Mouse (Mus musculus): Measurements from ENCODE around the gene A3galt2. TPM values are rescaled to one million over a fixed set of nuclear protein-coding genes. Genes with fewer than 3 reads are reported as not detected.
A peak's percentile ranks its signal among the peaks of the same experiment; 100 is the strongest.

The A3galt2 gene
- total RNA-seq, 2 experiments from 2014 or later = 0.12 to 0.14 TPM

DNA sequence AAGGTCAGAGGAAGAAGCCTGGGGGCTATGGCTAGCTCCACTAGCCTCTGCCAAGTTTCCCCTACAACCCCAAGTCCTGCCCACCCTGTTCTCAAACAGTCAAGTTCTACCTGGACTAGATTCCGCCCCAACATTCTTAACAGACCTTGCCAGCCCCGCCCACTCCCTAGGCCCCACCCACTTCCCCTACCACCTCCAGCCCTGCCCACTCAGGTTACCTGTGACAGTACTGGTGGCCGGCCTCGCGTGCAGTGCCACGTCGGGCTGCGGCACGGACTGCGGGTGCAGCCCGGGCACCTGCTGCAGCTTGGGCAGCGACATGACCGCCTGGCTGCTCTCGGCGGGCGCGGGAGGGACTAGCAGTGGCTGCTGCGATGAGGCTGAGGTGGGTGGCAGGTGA, 34.5 kb downstream of the A3galt2 start:
- no peak for DNase-seq (ENCODE audit: extremely low spot score in 1 of 2, low spot score in 1 of 2)

DNA sequence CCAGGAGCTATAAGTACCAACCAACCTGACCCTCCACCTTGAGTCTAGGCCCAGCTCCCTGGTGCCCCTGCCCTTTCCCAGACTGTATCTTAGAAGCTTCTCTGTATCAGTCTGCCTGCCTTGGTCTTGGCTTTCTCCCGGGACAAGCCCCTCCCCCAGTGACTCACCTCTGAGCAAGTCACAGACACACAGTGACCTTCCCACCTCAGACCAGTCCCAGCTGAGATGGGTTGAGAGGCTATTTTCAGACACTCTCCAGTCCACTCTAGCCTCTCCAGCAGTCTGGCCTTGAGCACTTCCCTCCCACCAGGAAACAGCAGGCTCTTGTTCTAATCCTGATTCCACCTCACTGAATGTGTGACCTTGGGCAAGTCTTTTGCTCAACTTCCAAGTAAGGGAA, 38.5 kb downstream of the A3galt2 start:
- no peak for DNase-seq (ENCODE audit: extremely low spot score in 1 of 2, low spot score in 1 of 2)

DNA sequence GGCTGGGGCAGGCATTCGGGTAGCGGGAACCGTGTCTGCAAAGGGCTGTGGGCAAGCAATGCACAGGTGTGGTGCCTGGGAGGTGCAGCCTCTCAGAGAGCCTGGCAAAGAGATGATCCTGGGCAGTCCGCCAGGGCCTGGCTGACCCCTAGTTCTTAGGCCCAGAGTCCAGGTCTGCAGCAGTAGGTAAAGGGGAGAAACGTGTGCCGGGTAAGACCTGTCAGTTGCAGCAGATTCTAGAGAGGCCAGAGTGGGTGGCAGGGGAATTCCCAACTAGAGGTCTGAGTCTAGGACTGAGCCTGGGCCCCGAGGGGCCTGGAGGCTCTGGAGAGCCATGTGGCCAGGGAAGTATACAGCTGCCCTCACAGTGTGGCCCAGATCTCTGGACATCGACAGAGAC, 39.0 kb downstream of the A3galt2 start:
- no peak for DNase-seq (ENCODE audit: extremely low spot score in 1 of 2, low spot score in 1 of 2)

DNA sequence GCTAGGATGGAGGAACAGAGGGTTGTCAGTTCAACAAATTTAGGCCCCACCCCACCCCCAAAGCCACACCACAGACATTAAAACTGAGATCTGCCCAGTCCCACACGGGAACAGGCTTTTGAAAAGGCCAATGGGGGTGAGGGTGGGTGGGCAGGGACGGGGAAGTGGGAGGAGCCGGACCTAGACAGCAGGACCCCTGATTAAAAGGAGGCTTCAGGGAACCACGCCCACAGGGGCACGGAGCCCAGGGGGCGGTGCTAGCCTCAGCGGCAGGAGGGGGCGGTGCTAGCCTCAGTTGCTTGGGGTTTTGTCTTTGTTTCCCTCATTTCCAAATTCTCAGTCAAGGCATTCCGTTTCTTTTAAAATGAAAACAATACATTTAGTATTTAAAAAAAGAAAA, 40.4 kb downstream of the A3galt2 start:
- no peak for DNase-seq (ENCODE audit: extremely low spot score in 1 of 2, low spot score in 1 of 2)

DNA sequence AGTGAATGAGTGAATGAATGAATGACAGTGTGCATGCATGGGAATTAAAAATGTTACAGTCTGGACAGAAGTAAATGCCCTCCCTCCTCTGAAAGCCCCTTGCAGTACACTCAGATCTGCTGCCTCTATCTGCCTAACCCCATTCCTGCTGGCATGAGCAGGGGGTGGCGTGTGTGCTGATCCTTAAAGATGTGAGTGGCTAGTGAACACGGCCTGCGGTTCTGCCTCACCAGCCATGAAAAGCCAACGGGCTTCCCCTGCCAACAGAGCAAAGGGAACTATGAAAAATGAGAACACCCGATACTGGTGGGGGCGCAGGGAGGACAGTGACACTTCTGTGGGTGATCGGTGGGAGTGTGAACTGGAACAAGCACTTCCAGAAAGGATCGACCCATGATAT, 41.6 kb downstream of the A3galt2 start:
- no peak for DNase-seq (ENCODE audit: extremely low spot score in 1 of 2, low spot score in 1 of 2)

DNA sequence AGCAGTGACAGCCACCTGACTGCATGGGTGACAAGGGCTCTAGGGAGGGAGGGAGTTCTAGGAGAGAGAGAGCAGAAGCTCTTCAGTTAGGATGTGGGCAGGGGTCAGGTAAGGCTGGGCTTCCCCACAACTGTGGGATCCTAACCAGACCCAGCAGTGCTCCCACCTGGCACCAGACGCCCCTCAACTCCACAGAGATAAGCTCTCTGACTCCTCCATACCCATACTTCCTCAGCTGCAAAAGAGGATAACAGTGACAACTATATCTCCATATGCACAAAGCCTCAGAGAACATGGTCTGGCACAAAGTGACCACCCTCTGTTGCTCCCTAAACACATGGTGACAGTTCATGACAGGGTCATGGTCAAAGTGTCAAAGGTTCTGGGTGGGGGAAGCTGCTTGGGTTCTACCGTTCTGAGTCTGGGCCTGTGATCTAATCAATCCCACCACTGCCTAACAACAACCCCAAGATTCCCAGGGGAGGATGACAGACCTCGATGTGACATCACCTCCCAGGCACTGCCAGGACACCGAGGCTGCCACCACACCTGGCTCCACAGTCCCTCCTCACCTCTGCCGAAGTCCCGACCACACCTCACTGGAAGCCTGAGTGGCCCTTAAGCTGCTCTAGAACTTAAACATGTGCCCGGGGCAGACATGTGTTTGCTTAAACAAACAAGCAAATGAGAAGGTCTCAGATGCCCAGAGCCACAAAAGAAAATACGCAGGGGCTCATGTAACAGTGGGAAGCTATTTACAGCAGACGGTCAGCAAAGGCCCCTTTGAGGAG, 46.7 kb downstream of the A3galt2 start:
- DNase-seq (ENCODE audit: extremely low spot score in 1 of 2, low spot score in 1 of 2) = no peak

DNA sequence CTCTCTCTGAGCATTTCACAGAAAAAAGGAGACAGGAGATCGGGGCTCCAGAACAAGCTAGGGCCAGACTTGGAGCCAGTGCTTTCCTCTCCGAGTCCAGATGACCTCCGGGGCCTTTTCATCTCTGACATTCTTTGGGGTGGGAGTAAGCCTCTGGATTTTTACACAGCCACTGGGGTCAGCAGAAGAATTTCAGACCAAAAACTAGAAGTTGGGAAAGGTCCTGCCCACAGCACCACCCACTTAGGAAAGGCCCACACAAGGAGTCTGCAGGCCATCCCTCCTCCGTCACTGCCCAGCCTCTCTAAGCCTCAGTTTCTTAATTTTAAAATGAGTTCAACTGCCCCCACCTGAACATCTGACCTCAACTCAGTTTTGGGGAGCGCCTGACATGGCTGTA, 48.4 kb downstream of the A3galt2 start:
- DNase-seq (ENCODE audit: extremely low spot score in 1 of 2, low spot score in 1 of 2) = no peak

DNA sequence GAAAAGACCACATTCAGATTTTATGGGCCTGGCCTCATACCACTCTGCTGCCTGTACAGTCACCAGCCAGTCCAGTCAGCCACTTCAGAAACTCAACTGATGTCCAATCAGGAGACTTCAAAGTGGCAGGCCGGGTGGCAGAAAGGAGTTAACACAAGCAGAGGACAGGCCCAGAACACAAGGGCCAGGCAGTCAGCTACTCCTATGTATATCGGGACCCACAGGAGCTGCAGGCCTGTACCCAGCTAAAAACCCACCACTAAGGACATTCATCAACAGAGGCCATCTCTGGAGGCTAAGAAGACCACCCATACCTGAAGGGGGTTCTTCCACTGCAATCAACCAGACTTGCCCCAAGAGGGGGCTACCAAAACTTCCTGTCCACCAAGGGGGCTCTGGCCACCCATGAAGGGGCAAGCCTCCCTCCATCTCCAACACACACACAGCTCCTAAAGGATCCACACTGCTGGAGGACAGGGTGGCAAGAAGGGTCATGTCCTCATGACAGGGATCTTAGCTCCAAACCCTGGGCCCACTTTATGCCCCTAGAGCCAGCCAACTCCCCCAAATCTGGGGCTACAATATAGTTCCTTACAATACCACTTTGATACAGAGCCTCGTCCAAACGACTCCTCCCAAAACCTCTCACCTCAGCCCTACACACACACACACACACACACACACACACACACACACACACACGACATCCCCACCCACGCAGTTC, 49.4 kb downstream of the A3galt2 start:
- no peak for DNase-seq (ENCODE audit: extremely low spot score in 1 of 2, low spot score in 1 of 2)

DNA sequence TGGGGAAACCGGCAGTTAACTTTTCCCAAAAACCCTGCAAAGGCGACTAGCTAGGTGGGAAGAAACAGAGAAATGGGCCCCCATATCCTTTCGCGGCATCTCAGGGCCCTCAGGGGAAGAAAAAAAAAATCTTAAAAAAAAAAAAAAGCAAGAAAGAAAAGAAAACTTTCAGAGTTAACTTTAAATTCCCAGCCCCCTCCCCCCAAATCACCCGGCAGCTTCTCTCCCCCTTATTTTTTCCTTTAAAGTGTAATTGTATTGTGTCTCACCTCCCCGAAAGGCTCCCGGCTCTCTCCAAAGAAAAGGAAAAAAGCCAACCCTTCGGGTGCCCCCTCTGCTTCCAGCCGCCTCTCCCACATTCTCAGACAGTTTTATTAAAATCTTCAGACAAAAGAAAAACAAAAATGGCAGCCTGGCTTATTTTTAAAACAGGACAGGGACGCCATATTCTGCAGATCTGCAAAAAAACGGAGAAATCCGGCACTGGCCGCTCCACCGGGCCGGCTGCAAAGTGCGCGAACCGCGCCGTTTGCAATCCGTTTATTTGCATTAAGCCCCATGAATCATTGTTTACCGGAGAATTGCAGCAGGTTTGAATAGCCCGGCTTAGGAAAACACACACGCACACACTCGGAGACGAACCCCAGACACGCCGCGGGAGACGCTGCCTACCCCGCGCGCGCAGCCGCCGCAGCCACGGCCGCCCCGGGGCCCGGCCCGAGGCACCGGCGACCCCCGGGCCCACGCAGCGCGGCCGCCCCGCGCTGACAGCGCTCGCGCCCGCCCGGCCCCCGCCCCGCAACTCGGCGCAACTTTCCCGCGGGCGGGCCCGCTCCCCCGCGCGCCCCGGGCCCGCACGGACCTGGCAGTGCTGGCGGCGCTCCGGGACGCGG, 50.2 kb downstream of the A3galt2 start:
- DNase-seq (ENCODE audit: extremely low spot score in 1 of 2, low spot score in 1 of 2) = peak in 1 of 2 experiments; percentile 31

DNA sequence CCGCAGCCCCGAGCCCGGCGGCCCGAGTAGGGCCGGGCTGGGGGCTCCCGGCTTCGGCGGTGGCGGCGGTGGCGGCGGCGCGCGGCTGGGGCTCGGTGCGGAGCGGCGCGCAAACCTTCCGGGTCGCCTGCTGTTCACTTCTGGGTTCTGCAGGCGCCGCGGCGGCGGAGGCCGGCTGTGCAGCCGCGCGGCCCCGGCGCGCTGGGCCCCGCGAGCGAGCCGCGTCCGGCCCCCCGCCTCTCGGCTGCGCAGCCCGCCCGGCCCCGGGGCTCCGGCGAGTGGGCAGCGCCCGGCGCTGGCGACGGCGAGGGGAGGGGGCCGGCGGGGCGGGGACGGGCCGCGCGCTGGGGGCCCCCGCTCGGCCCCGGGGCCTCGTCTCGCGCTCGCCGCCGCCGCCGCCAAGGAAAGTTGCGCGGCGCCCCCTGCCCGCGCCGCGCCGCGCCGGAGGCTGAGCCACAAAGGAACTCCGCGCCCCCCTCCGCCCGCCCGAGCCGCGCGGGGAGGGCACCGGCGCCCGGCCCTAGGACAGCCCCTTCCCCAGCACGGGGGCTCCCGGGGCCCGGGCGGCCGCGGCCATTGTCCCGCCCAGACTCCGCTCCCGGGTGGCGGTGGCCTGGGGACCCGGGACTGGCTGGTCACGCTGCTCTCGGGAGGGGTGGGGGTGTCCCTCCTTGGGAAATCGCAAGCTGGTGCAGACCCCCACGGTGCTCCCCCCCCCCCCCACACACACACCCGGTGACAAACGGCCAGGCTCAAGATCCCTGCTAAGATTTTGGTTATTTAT, 51.1 kb downstream of the A3galt2 start, which contains the start of gene Zfp362:
Zfp362 (minus strand) TSS at position 3 of the 784 bp plus-strand sequence.
- DNase-seq (ENCODE audit: extremely low spot score in 1 of 2, low spot score in 1 of 2) = peak; percentile 27 to 30

DNA sequence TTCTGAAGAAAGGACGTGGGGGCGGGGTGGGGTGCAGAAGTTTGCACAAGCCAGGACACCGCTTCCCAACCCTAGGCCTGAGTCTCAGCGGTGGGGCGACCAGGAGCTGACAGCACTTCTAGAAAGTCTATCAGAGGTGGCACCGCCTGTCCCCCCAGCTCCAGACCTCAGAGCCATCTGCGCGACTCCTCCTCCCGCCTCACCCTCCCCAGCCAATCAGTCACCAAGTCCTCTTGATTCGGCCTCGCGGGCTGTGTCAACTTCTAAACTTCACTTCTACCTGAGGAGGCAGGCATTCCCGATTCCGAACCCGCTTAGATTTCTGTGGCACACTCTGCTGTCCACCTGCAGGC, 51.6 kb downstream of the A3galt2 start:
- peak in 1 of 2 experiments; percentile 27 for DNase-seq (ENCODE audit: extremely low spot score in 1 of 2, low spot score in 1 of 2)

DNA sequence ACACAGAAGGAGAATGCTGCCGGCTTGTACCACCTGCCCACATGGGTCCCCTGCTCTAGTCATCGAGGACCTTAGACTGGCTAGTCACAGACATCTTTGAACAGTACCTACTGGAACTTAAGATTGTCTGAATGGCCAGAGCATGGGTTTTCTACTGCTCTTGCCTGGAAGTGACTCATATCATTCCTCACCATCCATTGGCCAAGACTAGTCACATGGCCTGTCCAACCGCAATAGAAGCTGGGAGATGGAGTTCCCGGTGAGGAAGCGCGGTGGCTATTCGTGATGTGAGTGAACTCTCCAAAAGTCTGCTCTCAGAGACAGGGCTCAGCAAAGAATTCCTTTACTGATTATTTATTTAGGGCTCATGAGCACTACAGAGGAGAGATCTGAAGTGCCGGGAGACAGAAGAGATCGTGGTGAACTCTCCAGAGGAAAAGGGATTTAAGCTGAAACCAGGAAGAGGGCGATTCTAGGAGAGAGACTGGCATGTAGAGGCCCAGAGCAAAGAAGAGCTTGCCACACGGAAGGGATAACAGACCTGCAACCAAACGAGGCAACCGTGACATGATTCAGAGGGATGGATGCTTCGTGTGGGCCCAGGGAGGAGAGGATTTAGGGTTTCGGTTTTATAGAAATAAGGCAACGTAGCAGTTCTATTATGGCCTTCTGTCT, 56.4 kb downstream of the A3galt2 start:
- peak; percentile 60 to 66 for DNase-seq (ENCODE audit: extremely low spot score in 1 of 2, low spot score in 1 of 2)

DNA sequence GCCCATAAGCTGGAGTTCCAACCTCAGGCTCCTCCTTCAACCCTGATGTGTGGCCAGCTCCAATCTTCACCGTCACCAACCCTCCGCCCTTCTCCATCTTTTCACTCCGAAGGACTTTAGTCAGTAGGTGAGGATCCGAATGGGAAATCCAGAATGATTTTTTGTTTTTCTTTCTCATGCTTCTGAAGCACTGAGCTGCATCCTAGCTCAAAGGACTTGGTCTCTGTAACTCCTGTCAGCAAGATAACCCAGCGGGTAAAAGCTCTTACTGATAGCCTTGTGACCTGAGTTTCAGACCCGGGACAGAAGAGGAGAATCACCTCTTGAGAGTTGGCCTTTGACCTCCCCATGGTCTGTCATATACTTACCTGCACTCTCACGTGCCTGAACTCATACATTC, 61.8 kb downstream of the A3galt2 start:
- no peak for DNase-seq (ENCODE audit: extremely low spot score in 1 of 2, low spot score in 1 of 2)

Other genes starting within 250 kb of the A3galt2 start
- 10 to 100 TPM in 1 of 2 experiments, 1 to 10 TPM in 1; 9.1 to 10.9 TPM for gene Zscan20, start 145.3 kb upstream of the A3galt2 start, total RNA-seq (2021)
- gene Tlr12, start 136.7 kb upstream of the A3galt2 start, total RNA-seq (2021) = under 1 TPM; 0.71 to 0.80 TPM
- gene Phc2, start 100.7 kb upstream of the A3galt2 start, total RNA-seq (2021) = 10 to 100 TPM; 93.8 to 95.1 TPM
- 10 to 100 TPM; 24.7 to 33.8 TPM for gene Zfp362, start 50.7 kb downstream of the A3galt2 start, total RNA-seq (2021)
- 10 to 100 TPM; 15.1 to 16.2 TPM for gene Trim62, start 128.2 kb downstream of the A3galt2 start, total RNA-seq (2021)
- gene Azin2, start 207.1 kb downstream of the A3galt2 start, total RNA-seq (2021) = 10 to 100 TPM; 40.7 to 41.8 TPM
- gene Ak2, start 236.6 kb downstream of the A3galt2 start, total RNA-seq (2021) = 10 to 100 TPM; 27.7 to 30.9 TPM